Mouse (Mus musculus): ENCODE data around the gene Kdm2b. TPM values are rescaled to one million over a fixed set of nuclear protein-coding genes. Genes with fewer than 3 reads are reported as not detected.
A peak's percentile ranks its signal among the peaks of the same experiment; 100 is the strongest.

Gene Kdm2b
- polyA plus RNA-seq, 1 experiment, result 10.9 TPM

DNA sequence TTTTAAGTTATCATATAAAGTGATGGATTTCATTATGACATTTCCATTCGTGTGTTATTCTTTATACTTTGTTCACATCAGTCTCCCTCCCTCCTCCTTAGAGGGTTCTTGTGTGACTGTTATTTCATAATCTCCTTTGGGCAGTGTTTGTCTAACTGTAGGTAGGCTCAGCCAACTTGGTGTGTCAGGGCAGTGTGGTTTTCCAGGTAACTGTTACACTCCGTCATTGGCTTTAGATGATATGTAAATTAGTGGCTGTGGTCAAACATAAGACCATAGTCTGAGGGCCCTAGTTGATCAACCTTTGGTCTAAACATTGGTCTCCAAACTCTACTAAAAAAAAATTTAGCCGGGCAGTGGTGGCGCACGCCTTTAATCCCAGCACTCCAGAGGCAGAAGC, 30.8 kb upstream of the Kdm2b start:
- H3K36me3 ChIP-seq (ENCODE audit: control insufficient read depth, insufficient read depth, low read length), result no peaks in the 10 kb centered on the region
- H3K27ac ChIP-seq (ENCODE audit: insufficient read depth, low read depth, low read length), result no peak overlapping the region
- no peak overlapping the region for H3K4me3 ChIP-seq (ENCODE audit: insufficient read depth, low read depth, low read length)
- DNase-seq, result no peak
- WGBS, result 89% methylated on average over 5 of the region's 5 CpGs
- peaks cover 26% of the 10 kb centered on the region for H3K4me1 ChIP-seq (ENCODE audit: control insufficient read depth, insufficient read depth, low read length)
- H3K27me3 ChIP-seq (replicated peaks; ENCODE audit: control insufficient read depth, insufficient read depth, low read length), result no peaks in the 10 kb centered on the region
- TF ChIP-seq POLR2A (IDR thresholded peaks at IDR 0.05; ENCODE audit: low read depth, low read length) (no peak), CTCF (conservative IDR thresholded peaks at IDR 0.05; ENCODE audit: insufficient read depth, insufficient read length, low read depth, low read length) (no peak)

DNA sequence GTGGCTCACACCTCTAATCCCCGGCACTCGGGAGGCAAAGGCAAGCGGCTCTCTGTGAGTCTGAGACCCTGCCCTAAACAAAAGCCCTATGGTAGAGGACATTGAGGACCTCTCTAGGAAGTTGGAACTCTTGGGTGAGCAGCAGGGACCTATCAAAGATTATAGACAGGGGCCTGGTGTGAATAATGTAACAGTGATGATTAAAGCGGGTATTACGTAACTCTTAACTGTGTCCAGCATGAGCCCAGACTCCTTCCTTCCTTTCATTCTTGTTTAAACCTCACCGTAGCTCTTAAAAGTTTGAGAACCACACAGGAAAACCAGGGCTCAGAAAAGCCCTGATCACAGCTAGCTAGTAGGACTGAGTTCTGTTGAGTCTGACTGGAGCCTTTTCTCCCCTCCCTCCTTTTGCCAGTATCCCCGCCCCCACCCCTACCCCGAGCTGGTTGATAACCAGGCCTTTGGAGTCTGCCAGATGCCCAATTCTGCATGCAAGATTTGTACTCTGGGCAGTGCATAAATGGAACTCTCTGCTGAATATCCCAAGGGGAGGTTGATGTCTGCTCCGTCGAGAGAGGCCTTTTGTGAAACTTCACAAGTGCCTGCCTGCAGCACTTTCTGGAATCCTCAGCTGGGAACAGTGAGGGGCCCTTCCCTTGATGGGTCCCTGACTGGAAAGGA, 29.9 kb upstream of the Kdm2b start:
- 67% methylated on average over 10 of the region's 10 CpGs for WGBS
- no peak overlapping the region for H3K4me3 ChIP-seq (ENCODE audit: insufficient read depth, low read depth, low read length)
- no peaks in the 10 kb centered on the region for H3K36me3 ChIP-seq (ENCODE audit: control insufficient read depth, insufficient read depth, low read length)
- TF ChIP-seq POLR2A (IDR thresholded peaks at IDR 0.05; ENCODE audit: low read depth, low read length) (no peak), CTCF (conservative IDR thresholded peaks at IDR 0.05; ENCODE audit: insufficient read depth, insufficient read length, low read depth, low read length) (no peak)
- no peak for DNase-seq
- no peak overlapping the region for H3K27ac ChIP-seq (ENCODE audit: insufficient read depth, low read depth, low read length)
- H3K4me1 ChIP-seq (ENCODE audit: control insufficient read depth, insufficient read depth, low read length), result peaks cover 23% of the 10 kb centered on the region
- no peaks in the 10 kb centered on the region for H3K27me3 ChIP-seq (replicated peaks; ENCODE audit: control insufficient read depth, insufficient read depth, low read length)

DNA sequence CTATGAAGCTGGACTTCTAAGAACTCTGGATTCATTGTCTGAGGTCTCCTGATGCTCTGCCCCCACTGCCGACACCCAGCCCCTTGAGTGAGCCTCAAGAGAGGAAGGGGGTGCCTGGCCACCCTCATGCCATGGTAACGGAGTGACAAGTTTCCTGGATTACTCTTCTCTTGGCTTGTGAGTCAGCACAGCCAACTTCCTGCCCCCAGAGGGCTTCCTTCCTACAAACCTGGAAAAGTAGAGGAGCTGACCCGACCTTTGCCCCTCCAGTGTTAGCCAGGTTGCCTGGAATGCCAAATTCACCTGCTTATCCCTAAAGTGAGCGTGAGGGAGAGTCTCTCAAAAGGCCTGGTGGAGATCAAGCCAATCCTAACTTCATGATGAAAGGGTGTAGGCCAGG, 27.9 kb upstream of the Kdm2b start:
- Histone ChIP-seq H3K4me1 (ENCODE audit: control insufficient read depth, insufficient read depth, low read length) (peaks cover 22% of the 10 kb centered on the region), H3K27ac (ENCODE audit: insufficient read depth, low read depth, low read length) (no peak overlapping the region), H3K36me3 (ENCODE audit: control insufficient read depth, insufficient read depth, low read length) (no peaks in the 10 kb centered on the region), H3K4me3 (ENCODE audit: insufficient read depth, low read depth, low read length) (no peak overlapping the region), H3K27me3 (replicated peaks; ENCODE audit: control insufficient read depth, insufficient read depth, low read length) (no peaks in the 10 kb centered on the region)
- DNase-seq, result peak; percentile 65
- WGBS, result 60% methylated on average over 4 of the region's 4 CpGs
- TF ChIP-seq POLR2A (IDR thresholded peaks at IDR 0.05; ENCODE audit: low read depth, low read length) (no peak), CTCF (conservative IDR thresholded peaks at IDR 0.05; ENCODE audit: insufficient read depth, insufficient read length, low read depth, low read length) (peak; percentile 15; the same call in 1 of the 2 replicates)

DNA sequence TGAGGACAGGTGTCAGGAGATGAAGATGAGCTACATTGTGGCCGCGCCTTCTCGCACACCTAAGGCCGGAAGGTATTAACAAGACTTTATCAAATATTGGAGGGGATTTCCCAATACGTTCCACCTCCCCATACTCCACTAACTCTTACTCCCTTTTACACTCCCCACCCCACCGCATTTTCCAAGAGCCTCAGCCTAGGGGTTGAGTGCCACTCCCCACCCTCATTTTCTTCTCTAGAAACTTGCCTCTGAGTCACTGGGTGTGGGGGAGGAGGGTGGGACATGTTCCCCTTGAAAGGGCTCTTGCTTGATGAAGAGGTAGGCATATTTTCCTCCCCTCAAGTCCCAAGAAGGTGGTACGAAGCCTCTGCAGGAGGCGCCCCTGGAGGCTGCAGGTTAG, 26.3 kb upstream of the Kdm2b start:
- TF ChIP-seq CTCF (conservative IDR thresholded peaks at IDR 0.05; ENCODE audit: insufficient read depth, insufficient read length, low read depth, low read length), result no peak
- TF ChIP-seq POLR2A (IDR thresholded peaks at IDR 0.05; ENCODE audit: low read depth, low read length), result no peak
- DNase-seq, result no peak
- H3K27me3 ChIP-seq (replicated peaks; ENCODE audit: control insufficient read depth, insufficient read depth, low read length), result no peaks in the 10 kb centered on the region
- 32% methylated on average over 8 of the region's 8 CpGs for WGBS
- H3K4me3 ChIP-seq (ENCODE audit: insufficient read depth, low read depth, low read length), result peak overlapping the region; percentile 96
- H3K4me1 ChIP-seq (ENCODE audit: control insufficient read depth, insufficient read depth, low read length), result peaks cover 22% of the 10 kb centered on the region
- peak overlapping the region; percentile 90 for H3K27ac ChIP-seq (ENCODE audit: insufficient read depth, low read depth, low read length)
- no peaks in the 10 kb centered on the region for H3K36me3 ChIP-seq (ENCODE audit: control insufficient read depth, insufficient read depth, low read length)

DNA sequence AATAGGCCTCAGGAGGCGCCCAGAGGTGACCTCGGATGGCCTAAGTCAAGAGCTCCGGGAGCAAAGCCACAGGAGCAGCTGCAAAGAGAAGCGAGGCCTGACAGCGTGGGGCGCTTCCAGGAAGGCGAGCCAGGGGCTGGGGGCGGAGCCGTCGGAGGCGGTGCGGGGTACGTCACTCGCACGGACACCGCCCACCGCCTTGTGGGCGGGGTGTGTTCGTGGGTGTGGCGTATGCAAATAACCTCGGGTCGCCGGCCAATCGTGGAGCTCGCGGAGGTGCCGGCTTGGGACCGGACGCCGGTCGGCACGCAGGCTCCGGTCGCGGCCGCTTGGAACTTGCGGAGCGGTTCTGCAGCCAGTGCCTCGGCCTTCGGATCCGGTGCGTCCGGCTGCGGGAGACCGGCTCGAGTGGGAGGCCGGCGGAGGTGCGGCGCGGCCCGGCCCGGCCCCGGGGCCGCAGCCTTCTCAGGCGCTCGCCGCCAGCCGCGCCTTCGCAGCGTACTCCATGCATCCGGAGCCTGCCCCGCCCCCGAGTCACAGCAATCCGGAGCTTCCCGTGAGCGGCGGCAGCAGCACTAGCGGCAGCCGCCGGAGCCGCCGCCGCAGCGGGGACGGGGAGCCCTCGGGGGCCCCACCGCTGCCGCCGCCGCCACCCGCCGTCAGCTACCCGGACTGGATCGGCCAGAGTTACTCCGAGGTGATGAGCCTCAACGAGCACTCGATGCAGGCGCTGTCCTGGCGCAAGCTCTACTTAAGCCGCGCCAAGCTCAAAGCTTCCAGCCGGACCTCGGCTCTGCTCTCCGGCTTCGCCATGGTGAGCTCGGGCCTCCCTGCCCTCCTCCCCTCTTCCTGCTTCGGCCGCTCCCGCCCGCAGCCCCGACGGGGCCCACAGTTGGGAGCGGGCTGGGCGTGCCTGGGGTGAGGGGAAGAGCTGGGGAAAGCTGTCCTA, 25.4 kb upstream of the Kdm2b start, which contains the start of gene Orai1:
Orai1 (plus strand) TSS at position 322 of the 949 bp plus-strand sequence.
- DNase-seq, result peak; percentile 99
- 0 out of 2 replicates have a peak, but pooled peaks have one; percentile 10 for TF ChIP-seq CTCF (conservative IDR thresholded peaks at IDR 0.05; ENCODE audit: insufficient read depth, insufficient read length, low read depth, low read length)
- peak; percentile 11 for TF ChIP-seq POLR2A (IDR thresholded peaks at IDR 0.05; ENCODE audit: low read depth, low read length)
- Histone ChIP-seq H3K27ac (ENCODE audit: insufficient read depth, low read depth, low read length) (peak within 1 kb of the TSS; percentile 92), H3K4me3 (ENCODE audit: insufficient read depth, low read depth, low read length) (peak within 1 kb of the TSS; percentile 96), H3K27me3 (replicated peaks; ENCODE audit: control insufficient read depth, insufficient read depth, low read length) (no peaks in the 10 kb centered on the region), H3K36me3 (ENCODE audit: control insufficient read depth, insufficient read depth, low read length) (no peaks in the 10 kb centered on the region), H3K4me1 (ENCODE audit: control insufficient read depth, insufficient read depth, low read length) (peaks cover 22% of the 10 kb centered on the region)
- WGBS, result under 1% methylated on average over 106 of the region's 106 CpGs

DNA sequence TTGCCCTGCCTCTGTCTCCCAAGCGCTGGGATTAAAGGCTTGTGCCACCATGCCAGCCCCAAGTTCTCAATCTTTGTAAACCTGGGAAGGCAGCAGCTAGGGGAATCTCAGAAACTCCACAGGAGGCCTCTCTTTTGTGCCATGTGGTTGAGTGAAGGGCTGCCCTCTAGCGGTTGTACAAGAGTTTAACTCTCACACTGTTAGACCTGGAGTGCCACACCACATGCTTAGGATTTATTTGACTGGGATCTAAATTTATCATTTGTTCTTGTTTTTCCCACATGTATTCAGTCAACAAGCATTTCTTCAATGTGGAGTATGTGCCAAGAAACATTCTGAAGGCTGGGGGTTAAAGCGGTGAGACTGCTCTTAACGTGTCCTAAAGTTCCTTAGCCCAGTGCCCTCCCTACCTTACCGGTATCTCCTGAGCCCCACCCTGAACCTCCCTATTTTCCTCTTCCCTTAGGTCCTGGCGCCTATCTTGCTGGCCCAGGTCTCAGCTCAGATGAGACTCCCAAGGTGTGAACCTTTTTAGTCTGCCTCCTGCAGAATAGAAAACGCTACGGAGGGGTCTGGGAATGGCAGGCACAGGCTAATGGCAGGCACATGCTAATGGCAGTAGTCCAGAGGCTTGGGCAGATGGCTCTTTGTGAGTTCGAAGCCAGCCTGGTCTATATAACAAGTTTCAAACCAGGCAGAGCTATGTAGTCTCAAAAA, 24.1 kb upstream of the Kdm2b start:
- H3K4me3 ChIP-seq (ENCODE audit: insufficient read depth, low read depth, low read length), result no peak overlapping the region
- DNase-seq, result peak; percentile 79
- H3K4me1 ChIP-seq (ENCODE audit: control insufficient read depth, insufficient read depth, low read length), result peaks cover 18% of the 10 kb centered on the region
- no peaks in the 10 kb centered on the region for H3K27me3 ChIP-seq (replicated peaks; ENCODE audit: control insufficient read depth, insufficient read depth, low read length)
- no peak overlapping the region for H3K27ac ChIP-seq (ENCODE audit: insufficient read depth, low read depth, low read length)
- peak; percentile 77 for TF ChIP-seq CTCF (conservative IDR thresholded peaks at IDR 0.05; ENCODE audit: insufficient read depth, insufficient read length, low read depth, low read length)
- no peak for TF ChIP-seq POLR2A (IDR thresholded peaks at IDR 0.05; ENCODE audit: low read depth, low read length)
- no peaks in the 10 kb centered on the region for H3K36me3 ChIP-seq (ENCODE audit: control insufficient read depth, insufficient read depth, low read length)
- WGBS, result 62% methylated on average over 9 of the region's 9 CpGs
